Mouse (Mus musculus) MEL (cell line): ENCODE data around the gene Pikfyve. TPM values are rescaled to one million over a fixed set of nuclear protein-coding genes. Genes with fewer than 3 reads are reported as not detected.

ENCODE experiments used
- DNase-seq: peaks from one replicate; pipeline ENCODE4 v3.0.0; 2011; ENCODE audit warnings: low read depth, low spot score
- H3K27ac ChIP-seq: 2 replicates; pipeline ENCODE4 v1.5.1; 2012; ENCODE audit warnings: low read depth, mild to moderate bottlenecking, control low read depth, low read length, moderate library complexity; ENCODE audit not compliant: control insufficient read depth
- H3K27me3 ChIP-seq, 2 experiments: fragments of 150-350 bp in 1 of 2; sonication (generic) in 1 of 2; 2 replicates each; pipeline ENCODE4 v1.6.1; 2012; ENCODE audit warnings: low read length in 2 of 2, mild to moderate bottlenecking in 2 of 2, improper control_type of control experiment in 1 of 2, moderate library complexity in 1 of 2; ENCODE audit not compliant: insufficient read depth in 2 of 2, control insufficient read depth in 1 of 2
- H3K36me3 ChIP-seq, 2 experiments: 2 replicates each; pipeline ENCODE4 v1.6.1; 2012 to 2014; ENCODE audit warnings: low read length in 2 of 2, improper control_type of control experiment in 1 of 2, inconsistent platforms in 1 of 2, mild to moderate bottlenecking in 1 of 2; ENCODE audit not compliant: insufficient read depth in 2 of 2, control insufficient read depth in 1 of 2
- H3K4me1 ChIP-seq, 2 experiments: fragments of 150-350 bp in 1 of 2; sonication (generic) in 1 of 2; 2 replicates each; pipeline ENCODE4 v1.6.1; 2012; ENCODE audit warnings: low read length in 2 of 2, improper control_type of control experiment in 1 of 2, mild to moderate bottlenecking in 1 of 2; ENCODE audit not compliant: insufficient read depth in 2 of 2, control insufficient read depth in 1 of 2
- H3K4me3 ChIP-seq, 2 experiments: fragments of 150-350 bp in 1 of 2; sonication (generic) in 1 of 2; 2 replicates each; pipeline ENCODE4 v1.5.1; 2012; ENCODE audit warnings: low read depth in 2 of 2, low read length in 2 of 2, mild to moderate bottlenecking in 2 of 2, moderate library complexity in 2 of 2, control low read depth in 1 of 2, improper control_type of control experiment in 1 of 2; ENCODE audit not compliant: control insufficient read depth in 1 of 2, insufficient read depth in 1 of 2
- H3K79me2 ChIP-seq: 2 replicates; pipeline ENCODE4 v1.6.1; 2012; ENCODE audit warnings: mild to moderate bottlenecking, low read length, moderate library complexity; ENCODE audit not compliant: control insufficient read depth, poor library complexity, insufficient read depth
- H3K9ac ChIP-seq: 2 replicates; pipeline ENCODE4 v1.6.1; 2012; ENCODE audit warnings: low read depth, mild to moderate bottlenecking, control low read depth, low read length, moderate library complexity; ENCODE audit not compliant: control insufficient read depth, poor library complexity, severe bottlenecking
- H3K9me3 ChIP-seq: fragments of 150-350 bp; sonication (generic); replicated peaks from 2 replicates; pipeline ENCODE4 v1.6.1; 2012; ENCODE audit warnings: mild to moderate bottlenecking, low read length, improper control_type of control experiment, moderate library complexity; ENCODE audit not compliant: insufficient read depth
- CHD1 ChIP-seq: IDR thresholded peaks from 2 replicates; pipeline ENCODE4 v1.6.1; 2012; ENCODE audit warnings: low read depth, mild to moderate bottlenecking, inconsistent platforms, low read length, improper control_type of control experiment
- CHD2 ChIP-seq: IDR thresholded peaks from 2 replicates; pipeline ENCODE4 v1.6.1; 2011; ENCODE audit warnings: low read length, improper control_type of control experiment
- E2F4 ChIP-seq: IDR thresholded peaks from 2 replicates; pipeline ENCODE4 v1.6.1; 2011; ENCODE audit warnings: low read depth, low read length, improper control_type of control experiment, borderline replicate concordance
- ELF1 ChIP-seq: IDR thresholded peaks from 2 replicates; pipeline ENCODE4 v1.6.1; 2014; ENCODE audit warnings: low read depth, mild to moderate bottlenecking, inconsistent platforms, low read length, improper control_type of control experiment, moderate library complexity
- GABPA ChIP-seq: IDR thresholded peaks from 2 replicates; pipeline ENCODE4 v1.6.1; 2012; ENCODE audit warnings: low read depth, mild to moderate bottlenecking, inconsistent platforms, low read length, improper control_type of control experiment, moderate library complexity
- KAT2A ChIP-seq: conservative IDR thresholded peaks from 2 replicates; pipeline ENCODE4 v1.6.1; 2012; ENCODE audit warnings: low read depth, low read length, improper control_type of control experiment, inconsistent platforms
- MAFK ChIP-seq: IDR thresholded peaks from 2 replicates; pipeline ENCODE4 v1.6.1; 2011; ENCODE audit warnings: low read depth, mild to moderate bottlenecking, low read length, improper control_type of control experiment, borderline replicate concordance
- MAX ChIP-seq: IDR thresholded peaks from 2 replicates; pipeline ENCODE4 v1.6.1; 2011; ENCODE audit warnings: low read length, improper control_type of control experiment
- MAZ ChIP-seq: IDR thresholded peaks from 2 replicates; pipeline ENCODE4 v1.6.1; 2012; ENCODE audit warnings: low read depth, mild to moderate bottlenecking, inconsistent platforms, low read length, improper control_type of control experiment
- MEF2A ChIP-seq: IDR thresholded peaks from 2 replicates; pipeline ENCODE4 v1.6.1; 2014; ENCODE audit warnings: low read depth, mild to moderate bottlenecking, inconsistent platforms, low read length, improper control_type of control experiment; ENCODE audit not compliant: poor library complexity, insufficient replicate concordance, severe bottlenecking; ENCODE audit errors: extremely low read depth
- NRF1 ChIP-seq: IDR thresholded peaks from 2 replicates; pipeline ENCODE4 v1.6.1; 2014; ENCODE audit warnings: low read depth, mild to moderate bottlenecking, inconsistent platforms, low read length, improper control_type of control experiment, moderate library complexity; ENCODE audit not compliant: poor library complexity, insufficient read depth, severe bottlenecking
- SMC3 ChIP-seq: IDR thresholded peaks from 2 replicates; pipeline ENCODE4 v1.6.1; 2011; ENCODE audit warnings: low read depth, low read length, improper control_type of control experiment
- TCF12 ChIP-seq: IDR thresholded peaks from 2 replicates; pipeline ENCODE4 v1.6.1; 2014; ENCODE audit warnings: low read depth, mild to moderate bottlenecking, inconsistent platforms, low read length, improper control_type of control experiment, moderate library complexity
- UBTF ChIP-seq: IDR thresholded peaks from 2 replicates; pipeline ENCODE4 v1.6.1; 2012; ENCODE audit warnings: low read depth, mild to moderate bottlenecking, inconsistent platforms, low read length, improper control_type of control experiment, moderate library complexity, borderline replicate concordance; ENCODE audit not compliant: insufficient read depth
- USF2 ChIP-seq, 2 experiments: IDR thresholded peaks; 2 replicates each; pipeline ENCODE4 v1.6.1; 2011 to 2012; ENCODE audit warnings: improper control_type of control experiment in 2 of 2, low read length in 2 of 2, borderline replicate concordance in 1 of 2, inconsistent platforms in 1 of 2, low read depth in 1 of 2, mild to moderate bottlenecking in 1 of 2; ENCODE audit not compliant: insufficient read depth in 1 of 2
- ZKSCAN1 ChIP-seq: IDR thresholded peaks from 2 replicates; pipeline ENCODE4 v1.6.1; 2012; ENCODE audit warnings: low read depth, mild to moderate bottlenecking, inconsistent platforms, low read length, improper control_type of control experiment, moderate library complexity
- ZMIZ1 ChIP-seq: IDR thresholded peaks from 2 replicates; pipeline ENCODE4 v1.6.1; 2012; ENCODE audit warnings: low read depth, mild to moderate bottlenecking, inconsistent platforms, low read length, improper control_type of control experiment, moderate library complexity
- ZNF384 ChIP-seq: IDR thresholded peaks from 2 replicates; pipeline ENCODE4 v1.6.1; 2012; ENCODE audit warnings: low read depth, mild to moderate bottlenecking, inconsistent platforms, low read length, improper control_type of control experiment
- polyA plus RNA-seq, 2 experiments: library from polyadenylated mRNA; stranded (reverse) in 1 of 2; unstranded in 1 of 2; fragments of >175 nt in 1 of 2; fragments of >200 nt in 1 of 2; gene quantifications; 2 replicates each; pipeline versions ENCODE4 v1.2.1 to v1.2.4; 2012; ENCODE audit warnings: low replicate concordance in 2 of 2, low read depth in 1 of 2; ENCODE audit not compliant: insufficient read length in 2 of 2, insufficient read depth in 1 of 2, missing spikeins in 1 of 2
- total RNA-seq: library from RNA; depleted of rRNA; stranded (reverse); fragments of 300-350 nt; gene quantifications from 2 replicates; pipeline ENCODE4 v1.2.3, GENCODE M21; 2012

Gene Pikfyve
- total and polyA plus RNA-seq, 3 experiments: 11.5 to 13.3 TPM; not detected in 1

GRCm38 (mm10) chr1:65186287-65187073, at the start of gene Pikfyve, which contains the start of gene Idh1 (continued):
- TF ChIP-seq E2F4 (no peak), TCF12 (peak; percentile 58; the same call in 1 of the 2 replicates), CHD2 (no peak), ELF1 (peak; percentile 93)

- no peaks in the 10 kb centered on the region for H3K9me3 ChIP-seq
- TF ChIP-seq MEF2A: no peak
- TF ChIP-seq MAZ: no peak
- TF ChIP-seq ZKSCAN1: no peak
- TF ChIP-seq NRF1: no peak
- TF ChIP-seq CHD1: no peak
- no peak for TF ChIP-seq KAT2A
- no peak for TF ChIP-seq UBTF
- TF ChIP-seq E2F4: no peak
- no peak for TF ChIP-seq GABPA
- TF ChIP-seq SMC3: no peak
- no peak for TF ChIP-seq TCF12
- no peak for TF ChIP-seq ZMIZ1
- H3K27ac ChIP-seq: no peak overlapping the region
- no peaks in the 10 kb centered on the region for H3K36me3 ChIP-seq
- H3K27me3 ChIP-seq: no peaks in the 10 kb centered on the region
- no peak for DNase-seq
- no peak overlapping the region for H3K4me3 ChIP-seq
- H3K9ac ChIP-seq: no peak overlapping the region
- H3K4me1 ChIP-seq: no peaks in the 10 kb centered on the region
- H3K79me2 ChIP-seq: no peaks in the 10 kb centered on the region
Observed at GRCm38 (mm10) chr1:65137560-65137959, 48.9 kb upstream of the Pikfyve start.

DNA sequence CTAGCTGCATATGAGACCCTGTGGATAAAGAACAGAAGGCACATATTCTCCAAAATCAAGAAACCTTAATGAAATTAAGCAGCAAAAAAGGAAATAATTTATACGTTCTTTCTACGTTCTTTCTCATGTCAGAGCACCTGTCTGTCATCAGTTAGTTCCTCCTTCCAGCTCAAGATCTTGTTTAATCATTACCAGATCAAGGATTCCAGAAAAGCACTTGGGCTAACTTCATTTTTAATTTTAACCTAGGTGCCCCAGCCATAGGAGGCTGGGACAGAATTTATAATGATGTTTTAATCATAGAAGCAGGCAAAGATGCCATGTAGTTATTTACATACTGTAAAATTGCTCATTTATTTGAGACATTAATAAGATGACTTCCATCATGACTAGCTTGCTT, 41.7 kb upstream of the Pikfyve start:
- Histone ChIP-seq H3K9me3 (no peaks in the 10 kb centered on the region), H3K27me3 (no peaks in the 10 kb centered on the region), H3K79me2 (no peaks in the 10 kb centered on the region), H3K4me1 (no peaks in the 10 kb centered on the region), H3K9ac (no peak overlapping the region), H3K27ac (no peak overlapping the region), H3K4me3 (no peak overlapping the region), H3K36me3 (no peaks in the 10 kb centered on the region)
- DNase-seq: no peak
- TF ChIP-seq MAX (no peak), USF2 (IDR thresholded peaks at IDR 0.05; ENCODE audit: borderline replicate concordance in 1 of 2, insufficient read depth in 1 of 2, low read depth in 1 of 2, low read length in 2 of 2) (no peak), MAFK (no peak), ZNF384 (no peak), MAZ (no peak), E2F4 (no peak)
